Mouse (Mus musculus): ENCODE results near the gene Mss51.

GRCm38 (mm10) chr14:20447209-20447608 lies 49.5 kb downstream of the Mss51 start:
- no peak for TF ChIP-seq POLR2A (IDR thresholded peaks at IDR 0.05; ENCODE audit: low read depth, low read length)
- no peak for TF ChIP-seq MAFK (IDR thresholded peaks at IDR 0.05; ENCODE audit: insufficient replicate concordance, low read length)
- no peak for TF ChIP-seq CTCF (conservative IDR thresholded peaks at IDR 0.05 in 1 of 2, IDR thresholded peaks at IDR 0.05 in 1 of 2; ENCODE audit: low read depth in 2 of 2, low read length in 2 of 2)
- TF ChIP-seq TCF12 (IDR thresholded peaks at IDR 0.05; ENCODE audit: low read depth, low read length), result no peak
- TF ChIP-seq ZNF384 (IDR thresholded peaks at IDR 0.05; ENCODE audit: low read depth, low read length), result no peak
